9 mouse cellular contexts compared by ENCODE assay signal in the genomic region with DNA sequence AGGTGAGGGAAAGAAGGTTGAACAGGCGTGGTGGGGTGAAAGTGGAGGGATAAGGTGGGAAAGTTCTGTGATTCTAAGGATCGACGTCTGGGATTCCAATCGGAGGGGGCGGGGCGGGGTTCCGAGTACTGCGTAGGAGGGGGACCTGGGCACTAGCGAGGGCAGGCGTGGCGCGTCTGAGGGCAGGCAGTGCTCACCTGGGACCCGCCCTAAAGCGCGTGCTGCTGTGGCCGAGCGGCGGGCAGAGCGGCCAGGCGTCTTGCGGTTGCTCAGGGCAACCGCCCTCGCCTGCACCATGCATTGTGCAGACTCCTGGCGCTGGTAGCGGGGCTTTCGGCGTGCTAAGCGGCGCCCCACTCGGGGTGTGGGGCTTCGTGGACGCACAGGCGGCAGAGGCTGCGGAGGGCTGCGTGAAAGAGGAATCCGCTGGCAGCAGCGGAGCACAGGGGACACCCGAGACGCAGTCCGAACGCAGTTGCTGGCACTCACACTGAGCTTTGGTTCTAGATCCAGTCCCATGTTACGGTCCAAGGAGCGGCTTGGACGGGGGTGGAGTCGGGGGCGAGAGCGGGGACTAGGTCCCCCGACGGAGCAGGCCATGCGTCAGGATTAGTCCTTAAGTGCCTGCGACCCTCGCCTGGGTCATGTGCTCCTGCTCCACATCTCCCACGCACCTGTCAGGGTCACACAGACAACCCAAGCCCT. TPM values are rescaled to one million over a fixed set of nuclear protein-coding genes. Genes with fewer than 3 reads are reported as not detected.
A peak's percentile ranks its signal among the peaks of the same experiment; 100 is the strongest.
DNase-seq lines count a peak whose midpoint lies in the region; ATAC-seq and TF ChIP-seq lines count a peak whose summit lies in the region.
"Had no signal": no experiment of that assay in that cellular context is flagged by ENCODE, and none has a peak within 500 bp of the region (broad histone marks: within the 10 kb centered on the region; RNA-seq: fewer than 3 reads in every experiment).

Gene Ttll8, minus strand, starts transcription at position 51 of the 705 bp plus-strand sequence.

- no peaks in the 10 kb centered on the region for H3K36me3 ChIP-seq in embryonic facial prominence, embryonic 10.5 days (replicated peaks)
- no peaks in the 10 kb centered on the region for H3K36me3 ChIP-seq in intestine, embryonic 16.5 days (ENCODE audit: control insufficient read depth, insufficient read depth, low read length)
- no peaks in the 10 kb centered on the region for H3K36me3 ChIP-seq in liver, embryonic 15.5 days (replicated peaks)
- no peaks in the 10 kb centered on the region for H3K36me3 ChIP-seq in neural tube, embryonic 15.5 days

- no peaks in the 10 kb centered on the region for H3K9me3 ChIP-seq in embryonic facial prominence, embryonic 10.5 days
- no peaks in the 10 kb centered on the region for H3K9me3 ChIP-seq in intestine, embryonic 16.5 days (ENCODE audit: control insufficient read depth, low read length)
- no peaks in the 10 kb centered on the region for H3K9me3 ChIP-seq in liver, embryonic 15.5 days (replicated peaks)
- H3K9me3 ChIP-seq in neural tube, embryonic 15.5 days (replicated peaks): no peaks in the 10 kb centered on the region

- no peak for TF ChIP-seq CTCF in layer of hippocampus, adult 2 months (conservative IDR thresholded peaks at IDR 0.05)

- H3K27ac ChIP-seq in layer of hippocampus, adult 2 months: no peak within 1 kb of the TSS
- no peak within 1 kb of the TSS for H3K27ac ChIP-seq in embryonic facial prominence, embryonic 10.5 days (replicated peaks)
- no peak within 1 kb of the TSS for H3K27ac ChIP-seq in intestine, embryonic 16.5 days (ENCODE audit: low read length)
- no peak within 1 kb of the TSS for H3K27ac ChIP-seq in liver, embryonic 15.5 days (replicated peaks)
- no peak within 1 kb of the TSS for H3K27ac ChIP-seq in neural tube, embryonic 15.5 days (replicated peaks)

- WGBS in embryonic facial prominence, embryonic 10.5 days: 5% methylated on average over 53 of the region's 53 CpGs
- WGBS in intestine, embryonic 16.5 days: 5% methylated on average over 52 of the region's 53 CpGs
- 6% methylated on average over 53 of the region's 53 CpGs for WGBS in liver, embryonic 15.5 days (ENCODE audit: insufficient replicate concordance)
- WGBS in neural tube, embryonic 15.5 days: 4% methylated on average over 53 of the region's 53 CpGs

- H3K4me2 ChIP-seq in intestine, embryonic 16.5 days (ENCODE audit: low read depth, low read length): peak within 1 kb of the TSS; percentile 71
- peak within 1 kb of the TSS; percentile 54 for H3K4me2 ChIP-seq in liver, embryonic 15.5 days
- H3K4me2 ChIP-seq in neural tube, embryonic 15.5 days: peak within 1 kb of the TSS; percentile 92

- peaks cover 50% of the 10 kb centered on the region for H3K27me3 ChIP-seq in embryonic facial prominence, embryonic 10.5 days (replicated peaks; ENCODE audit: low read depth, poor library complexity, severe bottlenecking)
- H3K27me3 ChIP-seq in intestine, embryonic 16.5 days (replicated peaks; ENCODE audit: control insufficient read depth, insufficient read depth, low read length): peaks cover 17% of the 10 kb centered on the region; the same call in 1 of the 2 replicates
- H3K27me3 ChIP-seq in liver, embryonic 15.5 days: peaks cover 37% of the 10 kb centered on the region
- H3K27me3 ChIP-seq in neural tube, embryonic 15.5 days (replicated peaks): peaks cover 29% of the 10 kb centered on the region

- H3K4me1 ChIP-seq in embryonic facial prominence, embryonic 10.5 days: peaks cover 15% of the 10 kb centered on the region
- 0 out of 2 replicates have a peak, but pooled peaks cover 5% of the 10 kb centered on the region for H3K4me1 ChIP-seq in intestine, embryonic 16.5 days (ENCODE audit: control insufficient read depth, insufficient read depth, low read length)
- no peaks in the 10 kb centered on the region for H3K4me1 ChIP-seq in liver, embryonic 15.5 days (replicated peaks)
- peaks cover 10% of the 10 kb centered on the region for H3K4me1 ChIP-seq in neural tube, embryonic 15.5 days

- H3K9ac ChIP-seq in intestine, embryonic 16.5 days (ENCODE audit: low read depth, low read length): peak within 1 kb of the TSS; percentile 34; the same call in 1 of the 2 replicates
- H3K9ac ChIP-seq in liver, embryonic 15.5 days: no peak within 1 kb of the TSS
- H3K9ac ChIP-seq in neural tube, embryonic 15.5 days (replicated peaks): peak within 1 kb of the TSS; percentile 56

- peak; percentile 89 for ATAC-seq in intestine, embryonic 16.5 days
- no peak for ATAC-seq in liver, embryonic 15.5 days (ENCODE audit: insufficient read depth)
- peak; percentile 63 for ATAC-seq in neural tube, embryonic 15.5 days (ENCODE audit: low FRiP score)
- ATAC-seq: Patski had no signal

- H3K4me3 ChIP-seq in layer of hippocampus, adult 2 months: peak within 1 kb of the TSS; percentile 57
- peak within 1 kb of the TSS; percentile 61 for H3K4me3 ChIP-seq in embryonic facial prominence, embryonic 10.5 days
- peak within 1 kb of the TSS; percentile 44 for H3K4me3 ChIP-seq in intestine, embryonic 16.5 days (ENCODE audit: low read length)
- H3K4me3 ChIP-seq in liver, embryonic 15.5 days (replicated peaks): peak within 1 kb of the TSS; percentile 14; the same call in 1 of the 2 replicates
- H3K4me3 ChIP-seq in neural tube, embryonic 15.5 days (replicated peaks): peak within 1 kb of the TSS; percentile 46

- DNase-seq in layer of hippocampus, adult 2 months (ENCODE audit: low spot score in 2 of 2): peak; percentile 7 to 22
- no peak for DNase-seq in layer of hippocampus, postnatal 14 days (ENCODE audit: low spot score in 2 of 2)
- DNase-seq in embryonic facial prominence, embryonic 10.5 days (ENCODE audit: low spot score): peak; percentile 50
- DNase-seq in thymus, adult 18-20 months: no peak
- DNase-seq in gastrocnemius, postnatal 25 days: no peak

RNA-seq across cellular contexts. Expression of gene Ttll8, which starts in this region (rescaled TPM):
- 1 to 10 TPM; 1.5 to 2.0 TPM for total RNA-seq in layer of hippocampus, adult 2 months (2021)
- 1 to 10 TPM; 2.0 to 2.9 TPM for total RNA-seq in layer of hippocampus, postnatal 14 days (2021)
- polyA plus RNA-seq in embryonic facial prominence, embryonic 10.5 days (2016; fragmentation: Nextera tagmentation; extraction: Ambion mirVana): not detected in 2 replicates
- polyA plus RNA-seq in intestine, embryonic 16.5 days (2015; fragmentation: Nextera tagmentation; extraction: Ambion mirVana): not detected in 2 replicates
- polyA plus RNA-seq in liver, embryonic 15.5 days (2015; fragmentation: Nextera tagmentation; extraction: Ambion mirVana): not detected in 2 replicates
- polyA plus RNA-seq in neural tube, embryonic 15.5 days (2015; fragmentation: Nextera tagmentation; extraction: Ambion mirVana): 0.13 and 0.17 TPM in 2 replicates
- not detected for total RNA-seq in gastrocnemius, postnatal 25 days (2021)

Comparison
In these comparisons a context has a peak if more than half of its experiments do, and no peak if none do; other contexts are left out.
1. DNase-seq: peak in layer of hippocampus, adult 2 months (2 of 2); none in layer of hippocampus, postnatal 14 days (0 of 2), thymus, adult 18-20 months (0 of 2) and gastrocnemius, postnatal 25 days (single experiment).
2. Peak in DNase-seq and H3K4me3 ChIP-seq in embryonic facial prominence, embryonic 10.5 days; RNA of the gene not detected or under 1 TPM.
3. Peak in ATAC-seq, H3K4me3 ChIP-seq, H3K9ac ChIP-seq and H3K4me2 ChIP-seq in intestine, embryonic 16.5 days; RNA of the gene not detected or under 1 TPM.
4. Peak in ATAC-seq, H3K4me3 ChIP-seq, H3K9ac ChIP-seq and H3K4me2 ChIP-seq in neural tube, embryonic 15.5 days; RNA of the gene not detected or under 1 TPM.
5. Peak in every context shown above with its lines, with median percentiles within 50 percentile points of each other: H3K4me3 ChIP-seq and H3K4me2 ChIP-seq.